Mouse (Mus musculus) frontal cortex, postnatal 10 days (tissue): Measurements from ENCODE around the gene Hpn.

Experiments
- DNase-seq, 2 experiments: peaks; one replicate each; pipeline ENCODE4 v3.0.0; 2022; ENCODE audit warnings: low spot score in 2 of 2, mixed read lengths in 1 of 2

The Hpn gene

GRCm38 (mm10) chr7:31054661-31055320 is 60.3 kb downstream of the Hpn start:
- no peak for DNase-seq

GRCm38 (mm10) chr7:31053882-31054447 is 61.1 kb downstream of the Hpn start:
- no peak for DNase-seq

GRCm38 (mm10) chr7:31052636-31053434 is 62.3 kb downstream of the Hpn start:
- DNase-seq = peak; percentile 68 to 71

- DNase-seq = no peak
These were observed 62.8 kb downstream of the Hpn start for GRCm38 (mm10) chr7:31052251-31052635.

- DNase-seq = peak in 1 of 2 experiments; percentile 50
These were observed 63.6 kb downstream of the Hpn start, which contains the start of gene Fxyd7 for GRCm38 (mm10) chr7:31051321-31052021. Gene Fxyd7 (minus strand): TSS chr7:31051467.

GRCm38 (mm10) chr7:31050921-31051320 is 64.2 kb downstream of the Hpn start:
- DNase-seq = peak in 1 of 2 experiments; percentile 43

- no peak for DNase-seq
These were observed 64.6 kb downstream of the Hpn start for GRCm38 (mm10) chr7:31050487-31050886.

GRCm38 (mm10) chr7:31049846-31050281 is 65.2 kb downstream of the Hpn start:
- DNase-seq = peak; percentile 63

- peak; percentile 53 for DNase-seq
These were observed 65.8 kb downstream of the Hpn start for GRCm38 (mm10) chr7:31049135-31049845.
